Mouse (Mus musculus) embryonic facial prominence, embryonic 10.5 days (tissue): ENCODE measurements around the gene Casp9. TPM values are rescaled to one million over a fixed set of nuclear protein-coding genes. Genes with fewer than 3 reads are reported as not detected.
A peak's percentile ranks its signal among the peaks of the same experiment; 100 is the strongest.

Source experiments
- DNase-seq: peaks from one replicate; pipeline ENCODE4 v3.0.0-alpha.2; 2017; ENCODE audit warnings: low spot score
- H3K27ac ChIP-seq: fragments of 300-500 bp; sonication (generic); replicated peaks from 2 replicates; pipeline ENCODE4 v1.5.1; 2016; ENCODE audit warnings: mild to moderate bottlenecking
- H3K27me3 ChIP-seq: fragments of 300-500 bp; sonication (generic); replicated peaks from 2 replicates; pipeline ENCODE4 v1.6.1; 2016; ENCODE audit warnings: low read depth, mild to moderate bottlenecking; ENCODE audit not compliant: poor library complexity, severe bottlenecking
- H3K36me3 ChIP-seq: fragments of 300-500 bp; sonication (generic); replicated peaks from 2 replicates; pipeline ENCODE4 v1.6.1; 2016; ENCODE audit warnings: mild to moderate bottlenecking, moderate library complexity
- H3K4me1 ChIP-seq: fragments of 300-500 bp; sonication (generic); 2 replicates; pipeline ENCODE4 v1.6.1; 2016
- H3K4me3 ChIP-seq: fragments of 300-500 bp; sonication (generic); 2 replicates; pipeline ENCODE4 v1.5.1; 2016; ENCODE audit warnings: mild to moderate bottlenecking, moderate library complexity
- H3K9me3 ChIP-seq: fragments of 300-500 bp; sonication (generic); 2 replicates; pipeline ENCODE4 v1.6.1; 2016; ENCODE audit warnings: mild to moderate bottlenecking
- WGBS: fragments of 180-500 bp; shearing (Covaris S2); methylation state at CpG from one replicate; pipeline ENCODE4 v1.1.7; 2016; 5-methylcytosine and 5-hydroxymethylcytosine counted together
- polyA plus RNA-seq: library from polyadenylated mRNA; unstranded; fragments of >200 nt; fragmentation: Nextera tagmentation; extraction: Ambion mirVana; gene quantifications from 2 replicates; pipeline ENCODE4 v1.2.1, GENCODE M21; 2016

Gene Casp9
- polyA plus RNA-seq, 1 experiment from 2014 or later: 21.2 TPM

DNA sequence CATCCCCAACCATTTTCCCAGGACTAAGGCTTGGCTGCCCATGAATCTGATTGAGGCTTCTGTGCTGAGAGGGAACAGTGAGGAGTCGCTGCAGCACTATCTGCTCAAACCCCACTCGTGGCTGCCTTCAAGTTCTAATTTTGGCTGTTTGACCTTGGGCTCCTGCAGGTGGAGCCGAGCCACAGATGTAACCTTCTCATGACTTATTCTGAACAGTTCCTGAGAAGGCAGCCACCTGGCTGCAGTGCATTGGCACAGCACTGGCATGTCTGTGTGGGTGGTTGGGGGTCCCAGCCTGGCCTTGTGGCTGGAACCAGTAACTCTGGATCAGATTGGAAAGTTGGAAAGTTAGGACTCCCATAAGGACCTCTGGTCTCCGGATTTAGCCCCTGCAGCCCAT lies 34.8 kb downstream of the Casp9 start:
- H3K4me3 ChIP-seq: no peak overlapping the region
- no peaks in the 10 kb centered on the region for H3K27me3 ChIP-seq
- 70% methylated on average over 4 of the region's 4 CpGs for WGBS
- H3K9me3 ChIP-seq: no peaks in the 10 kb centered on the region
- H3K36me3 ChIP-seq: no peaks in the 10 kb centered on the region
- H3K4me1 ChIP-seq: no peaks in the 10 kb centered on the region
- DNase-seq: no peak
- H3K27ac ChIP-seq: no peak overlapping the region

DNA sequence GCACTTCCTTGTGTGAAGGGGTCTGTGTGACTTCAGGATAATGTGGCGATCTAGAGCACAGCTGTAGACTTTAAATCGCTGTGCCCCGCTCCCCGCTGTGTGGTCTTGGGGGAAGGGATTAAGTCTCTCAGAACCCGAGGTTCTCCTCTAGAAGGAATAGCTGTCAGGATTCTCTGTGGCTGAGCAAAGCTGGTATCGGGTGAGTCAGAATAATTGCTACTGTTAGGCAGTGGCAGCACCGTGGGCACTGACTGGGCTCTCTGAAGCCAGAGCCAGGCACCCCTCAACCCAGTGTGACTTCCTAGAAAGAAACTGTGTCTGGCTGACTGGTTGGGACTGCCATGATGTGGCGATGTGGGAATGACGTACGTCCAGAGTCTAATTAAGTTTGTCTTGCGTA lies 37.0 kb downstream of the Casp9 start:
- DNase-seq: no peak
- no peaks in the 10 kb centered on the region for H3K4me1 ChIP-seq
- 61% methylated on average over 11 of the region's 11 CpGs for WGBS
- no peak overlapping the region for H3K4me3 ChIP-seq
- no peaks in the 10 kb centered on the region for H3K36me3 ChIP-seq
- no peaks in the 10 kb centered on the region for H3K27me3 ChIP-seq
- no peaks in the 10 kb centered on the region for H3K9me3 ChIP-seq
- no peak overlapping the region for H3K27ac ChIP-seq

DNA sequence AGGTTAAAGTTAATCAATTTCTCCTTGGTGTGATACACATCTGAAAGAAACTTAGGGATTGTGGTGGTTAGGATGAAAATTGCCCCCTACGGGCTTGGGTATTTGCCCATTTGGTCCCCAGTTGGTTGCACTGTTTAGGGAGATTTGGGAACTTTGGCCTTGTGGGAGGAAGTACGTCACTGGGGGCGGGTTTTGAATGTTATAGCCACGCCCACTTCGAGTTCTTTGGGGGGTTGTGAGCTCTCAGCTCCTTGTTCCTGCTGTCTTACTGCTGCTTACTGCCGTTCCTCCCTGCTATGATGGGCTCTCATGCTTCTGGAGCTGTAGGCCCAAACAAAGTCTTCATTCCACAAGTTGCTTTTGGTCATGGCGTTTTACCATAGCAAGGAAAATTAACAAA lies 37.9 kb downstream of the Casp9 start:
- no peak overlapping the region for H3K27ac ChIP-seq
- 77% methylated on average over 7 of the region's 7 CpGs for WGBS
- DNase-seq: no peak
- H3K36me3 ChIP-seq: no peaks in the 10 kb centered on the region
- no peak overlapping the region for H3K4me3 ChIP-seq
- H3K4me1 ChIP-seq: no peaks in the 10 kb centered on the region
- H3K9me3 ChIP-seq: no peaks in the 10 kb centered on the region
- H3K27me3 ChIP-seq: no peaks in the 10 kb centered on the region

DNA sequence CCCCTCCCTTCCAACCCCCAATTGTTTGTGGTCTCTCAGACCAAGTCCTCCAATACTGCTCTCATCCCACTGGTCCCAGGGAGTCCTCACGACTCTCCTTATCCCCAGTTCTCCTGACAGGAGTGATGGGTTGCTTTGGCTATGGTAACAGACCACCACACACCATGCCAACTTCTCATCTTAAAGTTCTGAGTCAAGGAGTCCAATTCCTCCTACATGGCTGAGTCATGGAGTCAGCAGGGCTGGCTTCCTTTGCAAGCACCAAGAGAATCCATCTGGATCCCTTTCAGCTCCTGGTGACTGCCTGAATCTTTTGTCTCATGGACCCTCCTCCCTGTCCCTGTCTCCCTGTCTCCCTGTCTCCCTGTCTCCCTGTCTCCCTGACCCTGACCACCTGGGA lies 40.5 kb downstream of the Casp9 start:
- Histone ChIP-seq H3K27ac (no peak overlapping the region; the same call in 1 of the 2 replicates), H3K36me3 (no peaks in the 10 kb centered on the region), H3K9me3 (no peaks in the 10 kb centered on the region), H3K27me3 (no peaks in the 10 kb centered on the region), H3K4me3 (no peak overlapping the region), H3K4me1 (no peaks in the 10 kb centered on the region)
- WGBS: 49% methylated on average over 1 of the region's 1 CpGs
- no peak for DNase-seq

DNA sequence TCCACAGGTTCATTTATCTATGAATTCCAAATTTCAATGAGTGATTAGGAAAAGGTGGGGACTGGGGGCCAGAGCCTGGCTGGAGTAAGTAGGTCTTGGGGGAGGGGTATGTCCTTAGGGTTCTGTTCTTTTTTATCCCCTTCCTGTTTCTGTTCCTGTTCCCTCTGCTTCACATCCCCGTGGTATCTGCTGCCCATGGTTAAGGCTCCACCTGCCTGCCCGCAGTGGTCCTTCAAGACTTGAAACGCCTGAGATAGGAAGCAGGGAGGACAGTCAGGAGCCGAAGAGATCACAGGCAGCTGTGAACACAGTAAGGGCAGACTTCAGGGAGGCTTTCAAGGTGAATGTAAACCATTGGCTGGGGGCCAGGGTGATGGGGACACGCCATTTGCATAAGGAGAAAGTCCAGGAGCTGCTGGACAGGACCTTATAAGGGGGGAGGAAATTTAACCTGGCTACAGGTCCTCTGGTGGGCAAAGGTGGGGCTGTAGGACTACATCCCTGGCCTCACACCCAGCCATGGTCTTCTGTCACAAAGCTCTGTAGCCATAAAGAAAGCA lies 41.2 kb downstream of the Casp9 start:
- no peaks in the 10 kb centered on the region for H3K27me3 ChIP-seq
- H3K9me3 ChIP-seq: no peaks in the 10 kb centered on the region
- no peaks in the 10 kb centered on the region for H3K4me1 ChIP-seq
- DNase-seq: no peak
- H3K27ac ChIP-seq: no peak overlapping the region
- 74% methylated on average over 5 of the region's 5 CpGs for WGBS
- H3K4me3 ChIP-seq: no peak overlapping the region
- H3K36me3 ChIP-seq: no peaks in the 10 kb centered on the region

DNA sequence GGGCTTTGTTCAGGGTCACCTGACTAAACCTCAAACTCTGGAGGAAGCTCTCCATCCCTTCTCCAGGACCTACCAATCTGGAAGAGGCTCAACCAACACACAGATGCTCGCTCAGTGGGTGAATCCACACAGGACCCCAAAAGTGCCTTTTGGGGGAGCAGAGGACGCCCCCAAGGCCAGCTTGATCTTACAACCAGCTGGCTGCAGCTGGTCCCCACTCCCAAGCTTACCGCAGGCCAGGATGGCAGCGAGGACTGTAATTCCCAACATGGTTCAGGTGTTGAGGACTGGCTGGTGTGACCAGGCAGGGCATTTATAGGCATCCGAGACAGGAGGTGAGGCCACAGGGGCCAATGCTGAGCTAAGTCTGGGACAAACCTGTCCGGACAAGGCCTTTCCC lies 52.6 kb downstream of the Casp9 start, which contains the start of gene Ctrc:
Gene Ctrc (minus strand): TSS at position 361 of the 400 bp plus-strand sequence.
- H3K36me3 ChIP-seq: no peaks in the 10 kb centered on the region
- no peak within 1 kb of the TSS for H3K27ac ChIP-seq
- 82% methylated on average over 6 of the region's 6 CpGs for WGBS
- no peaks in the 10 kb centered on the region for H3K27me3 ChIP-seq
- H3K4me3 ChIP-seq: no peak within 1 kb of the TSS
- no peaks in the 10 kb centered on the region for H3K9me3 ChIP-seq
- no peaks in the 10 kb centered on the region for H3K4me1 ChIP-seq
- no peak for DNase-seq

DNA sequence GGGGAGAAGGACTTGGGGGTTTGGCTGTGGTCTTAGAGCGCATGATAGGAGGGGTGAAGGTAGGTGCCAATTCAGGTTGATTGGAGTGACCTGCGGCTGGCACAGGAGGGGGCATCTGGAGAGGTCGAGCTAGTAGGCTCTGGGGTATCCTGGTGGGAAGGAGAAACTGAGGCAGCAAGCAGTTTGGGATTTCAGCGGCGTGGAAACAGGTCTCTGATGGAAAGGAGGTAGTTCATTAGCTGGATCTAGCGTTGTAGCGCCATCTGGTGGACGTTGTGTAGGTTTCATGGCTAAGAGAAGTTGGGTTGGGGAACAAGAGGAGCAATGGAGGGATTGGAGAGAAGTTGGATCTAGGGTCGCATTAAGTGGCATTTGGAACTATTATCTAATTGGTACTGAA lies 60.0 kb downstream of the Casp9 start:
- Histone ChIP-seq H3K4me1 (no peaks in the 10 kb centered on the region; the same call in 1 of the 2 replicates), H3K9me3 (peaks cover 3% of the 10 kb centered on the region; the same call in 1 of the 2 replicates), H3K4me3 (no peak overlapping the region), H3K27ac (no peak overlapping the region), H3K27me3 (no peaks in the 10 kb centered on the region), H3K36me3 (no peaks in the 10 kb centered on the region)
- DNase-seq: peak; percentile 66
- WGBS: 83% methylated on average over 9 of the region's 9 CpGs

DNA sequence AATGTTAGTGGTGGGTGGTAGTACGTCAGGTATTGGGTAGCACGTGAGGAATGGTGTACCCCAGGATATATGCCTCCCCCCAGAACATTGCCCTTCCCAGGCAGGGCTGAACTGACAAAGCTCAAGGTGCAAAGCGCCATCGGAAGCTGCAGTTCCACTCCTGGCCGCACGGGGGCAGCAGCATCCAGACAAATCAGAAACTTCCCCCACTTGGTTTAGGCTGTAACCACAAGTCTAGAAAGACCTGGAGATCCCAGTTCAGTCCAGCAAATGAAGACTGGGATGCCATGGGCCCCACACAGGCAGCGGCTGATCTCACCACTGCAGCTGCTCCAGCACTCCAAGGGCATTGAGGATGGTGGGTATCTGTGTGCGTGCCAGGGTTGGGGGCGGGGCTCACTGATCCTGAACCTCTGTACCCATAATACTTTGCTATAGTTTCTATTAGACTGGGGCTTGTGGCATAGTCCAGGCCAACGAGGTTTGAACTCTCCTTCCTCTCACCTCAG lies 64.1 kb downstream of the Casp9 start:
- Histone ChIP-seq H3K4me1 (no peaks in the 10 kb centered on the region; the same call in 1 of the 2 replicates), H3K9me3 (peaks cover 3% of the 10 kb centered on the region; the same call in 1 of the 2 replicates), H3K4me3 (no peak overlapping the region), H3K36me3 (peaks cover 30% of the 10 kb centered on the region), H3K27ac (no peak overlapping the region), H3K27me3 (no peaks in the 10 kb centered on the region)
- DNase-seq: peak; percentile 88
- 20% methylated on average over 10 of the region's 10 CpGs for WGBS

DNA sequence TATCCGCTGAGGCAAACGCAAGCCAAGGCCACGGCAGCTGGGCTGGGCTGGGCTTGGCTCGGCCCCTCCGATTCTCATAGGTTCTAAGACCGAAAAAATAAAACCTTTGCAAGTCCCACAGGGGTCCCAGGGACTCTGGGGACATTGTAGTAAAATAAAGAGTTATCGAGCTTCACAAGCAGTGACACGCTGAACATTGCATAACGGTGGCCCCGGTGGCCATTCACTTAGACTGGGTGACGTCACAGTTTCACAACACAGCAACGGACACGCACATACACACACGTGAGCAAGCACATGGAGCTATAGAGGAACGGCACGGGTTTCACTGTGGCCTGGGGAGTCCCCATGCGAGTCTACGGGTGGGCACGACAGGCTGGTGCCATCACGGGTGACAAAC lies 65.1 kb downstream of the Casp9 start:
- H3K9me3 ChIP-seq: no peaks in the 10 kb centered on the region; the same call in 1 of the 2 replicates
- 92% methylated on average over 20 of the region's 20 CpGs for WGBS
- no peak overlapping the region for H3K4me3 ChIP-seq
- H3K27me3 ChIP-seq: no peaks in the 10 kb centered on the region
- H3K4me1 ChIP-seq: peaks cover 7% of the 10 kb centered on the region
- H3K36me3 ChIP-seq: peaks cover 30% of the 10 kb centered on the region
- no peak for DNase-seq
- H3K27ac ChIP-seq: no peak overlapping the region

DNA sequence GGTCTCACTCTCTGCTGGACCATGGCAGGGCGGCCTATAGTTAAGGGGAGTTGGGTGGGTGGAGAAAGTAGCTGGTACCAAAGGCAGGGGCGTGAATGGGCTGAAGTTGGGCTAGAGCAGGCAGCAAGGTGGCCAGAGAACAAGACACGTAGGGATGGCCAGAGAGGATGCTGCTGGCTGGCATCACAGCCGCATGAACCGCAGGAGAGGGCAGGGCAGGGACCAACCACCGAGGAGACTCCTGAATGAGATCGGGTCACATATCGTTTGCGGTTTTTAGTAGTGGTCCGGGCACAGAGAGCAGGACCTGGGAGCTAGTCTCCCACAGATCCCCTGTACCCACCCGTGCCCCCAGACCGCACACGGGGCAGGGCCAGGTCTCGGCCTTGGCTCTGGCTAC lies 65.9 kb downstream of the Casp9 start:
- Histone ChIP-seq H3K36me3 (peaks cover 30% of the 10 kb centered on the region), H3K27ac (no peak overlapping the region), H3K27me3 (no peaks in the 10 kb centered on the region), H3K4me1 (peaks cover 12% of the 10 kb centered on the region), H3K4me3 (no peak overlapping the region), H3K9me3 (no peaks in the 10 kb centered on the region)
- no peak for DNase-seq
- WGBS: 93% methylated on average over 14 of the region's 14 CpGs

DNA sequence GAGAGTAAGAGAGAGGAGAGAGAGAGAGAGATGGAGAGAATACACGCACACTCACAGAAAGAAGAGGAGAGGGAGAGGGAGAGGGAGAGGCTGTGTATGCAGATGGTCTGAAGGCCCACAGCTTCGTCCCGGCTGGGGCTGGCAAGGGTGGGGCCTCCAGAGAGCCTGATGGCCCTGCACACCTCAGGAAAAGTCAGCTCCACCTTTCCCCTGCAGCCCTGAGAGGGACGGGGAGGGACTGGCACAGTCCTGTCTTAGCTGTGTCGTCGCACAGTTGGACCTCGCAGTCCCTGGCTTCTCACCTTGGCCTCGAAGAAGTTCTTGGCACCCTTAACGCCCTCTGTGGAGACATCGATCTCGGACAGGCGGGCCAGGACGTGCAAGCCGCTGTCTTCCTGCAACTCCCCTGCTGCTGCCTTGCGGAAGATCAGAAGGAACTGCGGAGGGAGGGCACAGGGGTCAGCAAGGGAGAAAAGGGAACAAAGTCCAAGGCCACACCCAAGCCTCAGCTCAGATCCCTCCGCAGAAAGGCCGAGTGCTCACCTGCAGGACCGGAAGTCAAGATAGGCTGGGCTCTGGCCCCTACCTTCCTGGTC lies 66.9 kb downstream of the Casp9 start:
- peaks cover 12% of the 10 kb centered on the region for H3K4me1 ChIP-seq
- no peaks in the 10 kb centered on the region for H3K27me3 ChIP-seq
- no peak overlapping the region for H3K27ac ChIP-seq
- WGBS: 74% methylated on average over 19 of the region's 19 CpGs
- H3K36me3 ChIP-seq: peaks cover 30% of the 10 kb centered on the region
- no peak for DNase-seq
- H3K4me3 ChIP-seq: no peak overlapping the region
- no peaks in the 10 kb centered on the region for H3K9me3 ChIP-seq

DNA sequence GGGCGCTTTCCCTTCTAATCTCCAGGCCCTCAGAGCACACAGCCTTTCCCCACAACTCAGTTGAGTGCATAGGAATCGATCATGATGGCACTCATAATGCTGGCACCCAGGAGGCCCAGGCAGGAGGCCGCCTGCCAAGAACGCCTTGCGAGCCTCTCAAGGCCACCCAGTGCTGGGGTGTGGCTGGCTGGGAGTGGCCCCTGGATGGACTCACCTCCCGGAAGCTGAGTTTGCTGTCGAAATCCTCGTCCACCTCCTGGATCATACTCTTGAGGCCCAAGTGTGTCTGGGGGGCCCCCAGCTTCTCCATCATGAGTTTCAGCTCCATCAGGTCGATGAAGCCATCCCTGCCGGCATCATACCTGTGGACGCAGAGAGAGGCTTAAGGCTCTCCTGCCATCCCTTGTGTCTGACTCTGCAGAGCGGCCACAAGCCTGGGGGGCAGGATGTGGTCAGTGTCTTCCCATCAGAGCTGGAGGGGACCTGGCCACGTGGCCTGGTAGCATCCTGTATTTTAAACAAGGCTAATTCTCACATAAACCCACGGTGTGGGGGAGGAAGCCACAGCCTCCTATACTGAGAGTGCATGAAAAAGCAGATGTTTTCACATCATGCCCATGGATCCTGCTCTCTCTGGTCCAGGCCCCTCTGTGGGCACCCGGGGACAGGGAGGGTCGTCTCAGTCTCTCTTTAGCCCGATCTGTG lies 68.3 kb downstream of the Casp9 start:
- WGBS: 88% methylated on average over 17 of the region's 17 CpGs
- DNase-seq: no peak
- peaks cover 30% of the 10 kb centered on the region for H3K36me3 ChIP-seq
- H3K27me3 ChIP-seq: no peaks in the 10 kb centered on the region
- H3K27ac ChIP-seq: no peak overlapping the region
- H3K4me3 ChIP-seq: no peak overlapping the region
- H3K4me1 ChIP-seq: peaks cover 12% of the 10 kb centered on the region
- H3K9me3 ChIP-seq: no peaks in the 10 kb centered on the region

DNA sequence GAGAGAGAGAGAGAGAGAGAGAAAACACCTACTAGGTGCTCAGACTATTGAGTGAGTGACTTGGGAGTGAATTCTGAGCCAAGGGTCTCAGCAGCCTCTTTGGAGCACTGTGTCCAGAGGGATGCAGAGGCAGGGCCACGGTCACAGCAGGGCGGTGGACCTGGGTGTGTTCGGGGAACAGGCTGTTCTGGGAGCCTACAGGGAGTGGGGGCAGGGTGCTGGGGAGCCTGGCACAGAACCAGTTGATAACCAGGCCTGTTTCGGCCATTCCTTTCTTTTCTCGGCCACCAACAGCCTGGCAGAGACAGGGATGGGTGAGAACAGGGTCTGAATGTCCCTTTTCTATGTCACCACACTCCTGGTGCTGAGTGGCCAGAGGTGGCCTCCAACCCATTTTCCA lies 69.5 kb downstream of the Casp9 start:
- Histone ChIP-seq H3K9me3 (no peaks in the 10 kb centered on the region), H3K27ac (no peak overlapping the region), H3K36me3 (peaks cover 30% of the 10 kb centered on the region), H3K4me3 (no peak overlapping the region), H3K27me3 (no peaks in the 10 kb centered on the region), H3K4me1 (peaks cover 21% of the 10 kb centered on the region)
- WGBS: 81% methylated on average over 5 of the region's 5 CpGs
- DNase-seq: no peak
